Mouse (Mus musculus): ENCODE measurements around the gene Asap2. TPM values are rescaled to one million over a fixed set of nuclear protein-coding genes. Genes with fewer than 3 reads are reported as not detected.

The Asap2 gene
- polyA plus RNA-seq (2012; rRNA removed): 30.4 and 33.1 TPM in 2 replicates

DNA sequence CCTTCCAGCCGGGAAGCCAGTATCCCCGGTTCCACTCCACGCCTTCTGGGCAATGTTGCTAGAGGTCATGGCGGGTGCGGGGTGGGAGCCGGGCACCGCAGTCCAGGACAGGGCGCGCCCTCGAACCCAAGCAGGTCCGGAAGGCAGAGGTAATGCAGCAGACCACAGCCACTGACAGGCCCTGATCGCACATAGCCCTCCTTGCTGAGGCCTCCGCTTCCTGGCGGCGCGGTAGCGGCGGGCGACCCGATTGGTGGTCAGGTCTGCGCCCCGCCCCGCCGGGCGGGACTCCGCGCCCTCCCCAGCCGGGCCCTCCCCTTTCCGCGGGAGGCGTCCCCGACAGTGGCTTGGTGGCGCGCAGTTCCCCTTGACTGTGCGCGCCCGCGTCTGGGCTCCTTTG, at the start of gene Asap2:
Gene Asap2, plus strand, starts transcription at position 328 of the 400 bp plus-strand sequence.

DNA sequence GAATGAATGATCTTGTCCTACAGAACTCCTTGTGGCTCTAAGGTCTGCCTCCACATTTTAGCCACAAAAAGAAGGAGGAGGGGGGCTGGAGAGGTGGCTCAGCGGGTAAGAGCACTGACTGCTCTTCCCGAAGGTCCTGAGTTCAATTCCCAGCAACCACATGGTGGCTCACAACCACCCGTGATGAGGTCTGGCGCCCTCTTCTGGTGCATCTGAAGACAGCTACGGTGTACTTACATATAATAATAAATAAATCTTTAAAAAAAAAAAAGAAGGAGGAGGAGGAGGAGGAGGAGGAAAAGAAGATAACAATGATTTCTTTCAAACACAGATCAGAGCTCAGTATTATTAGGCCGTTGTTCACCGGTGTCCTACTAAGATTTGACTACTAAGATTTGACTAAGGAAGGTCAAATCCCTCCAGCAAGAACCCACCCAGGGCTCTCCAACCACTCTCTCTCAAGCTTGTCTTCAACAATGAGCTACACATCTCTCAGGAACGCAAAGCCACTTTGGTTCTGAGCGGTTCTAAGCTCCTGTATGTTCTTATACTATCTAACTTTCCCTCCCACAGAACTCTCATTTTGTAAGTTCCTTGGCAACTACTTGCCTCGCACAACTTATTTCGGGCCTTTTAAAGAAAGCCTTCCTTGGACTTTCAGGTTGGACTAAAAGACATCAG, 294.6 kb downstream of the Asap2 start, which contains the start of gene Cpsf3:
Gene Cpsf3, plus strand, starts transcription at position 631 of the 681 bp plus-strand sequence.

DNA sequence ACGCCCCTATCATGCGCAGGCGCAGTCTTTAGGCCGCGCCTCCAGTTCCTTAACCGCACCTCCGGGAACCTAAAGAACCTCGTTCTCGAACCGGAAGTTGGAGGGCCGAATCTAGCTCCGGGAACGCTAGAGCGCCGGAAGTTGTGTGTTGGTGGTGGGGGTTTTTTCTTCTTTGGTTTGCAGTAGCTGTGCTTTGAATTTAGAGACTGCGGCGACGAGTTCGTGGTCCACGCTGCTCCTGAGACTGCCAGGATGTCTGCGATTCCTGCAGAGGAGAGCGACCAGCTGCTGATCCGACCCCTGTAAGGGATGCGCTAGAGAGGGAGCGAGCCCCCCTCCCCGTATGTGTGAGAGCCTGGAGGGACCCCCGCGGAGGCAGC, 296.0 kb downstream of the Asap2 start, which contains the start of gene Itgb1bp1:
Gene Itgb1bp1, minus strand, starts transcription at position 42 of the 380 bp plus-strand sequence.

DNA sequence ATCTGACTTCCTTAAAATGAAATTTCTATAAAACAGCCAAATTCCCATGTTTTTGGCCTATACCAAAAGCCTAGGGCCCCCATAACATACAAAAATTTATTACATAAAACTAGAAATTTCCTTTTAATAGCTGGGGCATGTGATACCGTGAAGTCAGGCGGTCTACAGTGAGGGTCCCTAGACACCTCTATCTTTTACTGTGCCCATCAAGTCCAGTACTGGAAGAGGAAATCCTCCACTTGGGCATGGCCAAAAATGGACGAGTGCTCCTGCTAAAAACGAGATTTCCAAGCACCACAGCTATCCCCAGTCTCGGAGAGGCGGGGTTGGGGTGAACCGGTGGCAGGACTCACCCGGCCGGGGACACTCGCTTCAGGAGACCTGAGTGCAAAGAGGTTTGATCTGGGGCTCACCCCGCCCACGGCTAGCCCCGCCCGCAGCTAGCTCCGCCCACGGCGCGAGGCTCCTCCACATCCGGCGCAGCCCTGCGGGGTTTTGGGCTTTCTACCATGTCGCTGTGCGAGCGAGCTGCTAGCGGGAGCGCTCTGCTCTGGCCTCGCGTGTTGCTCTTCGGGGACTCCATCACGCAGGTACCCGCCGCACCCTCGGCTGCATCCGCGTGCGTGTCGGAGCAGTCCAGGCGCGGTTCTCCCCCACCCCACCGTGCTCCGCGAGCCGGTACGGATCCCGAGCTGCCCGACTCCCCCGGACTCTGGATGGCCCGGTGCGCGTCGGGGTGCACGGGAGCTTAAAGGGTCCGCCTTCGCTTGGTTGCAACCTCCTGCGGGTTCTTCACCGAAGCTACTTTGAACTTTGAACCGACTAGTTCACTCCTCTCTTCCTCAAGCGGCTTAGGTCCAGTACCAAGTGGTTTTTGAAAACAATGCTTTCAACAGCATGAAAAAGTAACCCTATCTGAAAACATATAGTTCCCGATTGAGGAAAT, 325.9 kb downstream of the Asap2 start, which contains the start of gene Iah1:
Gene Iah1, plus strand, starts transcription at position 467 of the 946 bp plus-strand sequence.

